Mouse (Mus musculus) kidney, adult 9 months (tissue): ENCODE measurements at regions not wholly inside any gene's neighbourhood (a gene's known extent, or its start where the extent isn't known, plus 50 kb on each side); places are given as distances from the start of the nearest gene placed in this dataset.

Source experiments
- DNase-seq: peaks from one replicate; pipeline ENCODE4 v3.0.0; 2022

DNA sequence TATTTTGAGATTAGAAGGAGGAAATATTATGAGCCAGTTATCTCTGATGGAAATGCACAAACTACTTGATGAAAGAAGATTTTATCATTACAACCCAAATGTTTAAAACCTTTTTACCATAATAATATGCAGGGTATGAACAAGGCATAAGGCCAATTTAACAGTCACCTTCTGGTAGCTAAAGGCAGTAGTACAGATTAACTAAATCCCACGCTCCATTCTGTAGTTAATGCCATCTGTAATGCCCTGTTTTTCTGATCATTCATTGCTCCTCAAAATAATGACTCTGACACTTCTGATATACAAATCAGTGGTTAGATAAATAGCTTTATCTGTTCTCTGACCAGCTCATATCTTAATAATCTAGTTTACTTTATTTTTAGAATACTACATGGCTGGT, 987.8 kb downstream of the Pcdh7 start:
- no peak for DNase-seq

DNA sequence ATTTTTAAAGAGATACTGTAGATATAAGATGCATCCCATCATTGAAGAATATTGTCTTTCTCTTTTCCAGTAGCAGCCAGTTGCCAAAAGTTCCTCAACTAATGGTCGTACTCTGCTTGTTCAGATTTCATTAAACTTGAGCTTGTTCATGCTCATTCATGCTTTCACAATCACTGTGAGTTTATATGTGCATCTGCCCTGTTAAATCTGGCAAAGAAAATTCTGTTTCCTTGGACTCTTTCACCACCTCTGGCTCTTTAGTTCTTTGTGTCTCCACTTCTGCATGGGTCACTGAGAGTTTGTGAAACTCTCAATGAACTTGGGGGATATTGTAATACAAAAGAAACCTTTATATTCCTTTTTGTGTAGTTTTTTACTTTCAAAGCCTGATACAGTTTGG, 994.6 kb downstream of the Pcdh7 start:
- DNase-seq: no peak

DNA sequence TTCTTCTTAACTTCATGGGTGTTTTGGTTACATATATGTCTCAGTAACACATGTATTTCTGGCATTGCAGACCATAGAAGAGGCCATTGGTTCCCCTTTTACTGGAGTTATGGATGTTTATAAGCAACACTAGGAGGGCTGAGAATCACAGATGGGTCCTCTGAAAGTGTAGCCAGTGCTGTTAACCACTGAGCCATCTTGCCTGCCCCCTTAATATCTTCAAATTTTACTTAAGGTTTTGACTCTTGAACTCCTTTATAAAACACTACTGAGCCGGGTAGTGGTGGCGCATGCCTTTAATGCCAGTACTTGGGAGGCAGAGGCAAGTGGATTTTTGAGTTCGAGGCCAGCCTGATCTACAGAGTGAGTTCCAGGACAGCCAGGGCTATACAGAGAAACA, 1015.6 kb downstream of the Pcdh7 start:
- DNase-seq: no peak

DNA sequence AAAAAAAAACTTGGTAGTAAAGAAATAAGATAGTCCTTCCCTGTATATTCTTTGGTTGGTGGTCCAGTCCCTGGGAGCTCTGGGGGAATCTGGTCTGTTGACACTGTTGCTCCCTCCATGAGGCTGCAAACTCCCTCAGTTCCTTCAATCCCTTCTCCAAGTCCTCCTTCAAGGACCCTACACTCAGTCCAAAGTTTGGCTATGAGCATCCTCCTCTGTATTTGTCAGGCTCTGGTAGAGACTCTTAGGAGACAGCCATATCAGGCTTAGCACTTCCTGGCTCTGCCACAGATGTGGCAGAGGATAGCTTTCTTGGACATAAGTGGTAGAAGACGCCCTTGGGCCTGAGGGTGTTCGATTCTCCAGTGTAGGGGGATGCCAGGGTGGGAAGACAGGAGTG, 1016.2 kb downstream of the Pcdh7 start:
- DNase-seq: no peak

DNA sequence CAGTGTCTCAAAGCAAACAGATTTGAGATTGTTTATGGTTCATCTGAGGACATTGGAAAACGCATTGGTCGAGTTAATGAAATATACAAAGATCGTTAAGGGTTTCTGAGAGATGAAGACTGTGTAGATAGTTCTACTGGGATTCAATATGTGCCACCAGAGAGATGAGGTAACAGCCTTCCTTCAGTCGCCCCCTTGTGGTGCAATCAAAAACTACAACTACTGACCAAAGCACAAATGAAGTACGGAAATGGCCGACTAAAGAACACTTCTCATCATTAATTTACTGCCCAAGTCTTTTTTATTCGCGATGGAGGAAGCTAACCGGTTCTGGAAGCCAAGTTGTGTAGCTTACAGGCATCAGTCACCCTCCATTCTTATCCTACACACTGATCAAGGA, 1018.8 kb downstream of the Pcdh7 start:
- DNase-seq: peak; percentile 44

DNA sequence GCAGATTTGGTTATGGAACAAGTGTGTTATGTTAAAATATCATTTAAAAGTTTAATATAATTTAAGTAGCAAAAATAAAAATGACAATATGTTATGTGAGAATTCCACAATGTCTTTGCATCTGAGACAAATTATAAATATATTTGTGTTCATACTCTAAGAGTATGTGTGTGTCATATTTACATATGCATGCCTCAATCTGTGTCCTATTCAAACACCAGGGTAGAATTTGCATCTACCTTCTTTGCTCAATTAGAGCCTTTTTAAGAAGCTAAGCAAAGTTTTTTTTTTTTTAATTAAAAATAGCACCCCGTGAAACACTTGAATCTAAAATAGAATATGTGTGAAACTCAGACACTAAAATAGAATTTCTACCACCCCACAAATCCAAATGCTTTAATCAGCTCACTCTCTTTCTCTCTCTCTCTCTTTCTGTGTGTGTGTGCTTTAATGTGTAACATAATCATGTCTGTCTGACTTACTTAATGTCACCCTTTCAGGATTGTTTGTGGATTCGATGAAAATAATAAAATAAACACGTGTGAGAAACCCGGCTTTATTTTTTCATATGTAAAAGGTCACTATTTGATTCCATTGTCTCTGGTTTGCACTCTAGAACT, 1019.6 kb downstream of the Pcdh7 start:
- DNase-seq: no peak

DNA sequence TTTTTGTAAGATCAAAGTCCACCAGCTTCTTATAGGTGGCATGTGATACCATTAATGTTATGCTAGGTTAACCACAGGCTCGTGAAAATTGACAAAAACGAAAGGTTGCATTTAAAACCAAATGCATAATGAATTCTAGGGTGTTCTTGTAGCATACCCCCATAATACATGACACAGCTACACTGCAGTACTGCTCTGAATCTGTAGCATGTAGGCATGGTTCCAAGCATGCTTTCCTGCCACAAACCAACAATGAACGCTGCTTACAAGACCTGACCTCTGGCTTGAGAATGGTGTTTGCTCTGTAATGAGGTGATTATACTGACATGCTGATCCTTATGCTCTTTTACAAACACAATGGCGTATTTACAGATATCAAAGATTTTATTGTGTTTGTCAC, 1020.3 kb downstream of the Pcdh7 start:
- DNase-seq: no peak

DNA sequence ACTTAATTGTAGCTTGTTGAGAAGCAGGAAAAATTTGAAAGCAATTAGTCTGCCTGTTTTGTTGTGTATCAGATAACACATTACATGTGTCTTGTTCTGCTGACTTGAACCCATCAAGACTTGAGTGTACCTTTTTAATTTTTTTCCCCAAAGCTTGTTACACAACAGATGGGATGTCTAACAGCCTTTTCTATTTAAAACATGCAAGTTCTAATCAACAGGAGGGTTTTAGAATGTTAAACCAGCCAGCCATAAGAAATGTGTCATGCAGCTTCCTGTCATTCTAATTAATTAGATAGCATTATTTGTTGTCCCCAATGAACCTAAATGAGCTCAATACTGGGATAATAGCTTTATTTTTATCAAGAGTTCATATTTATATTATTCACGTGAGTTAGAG, 1023.0 kb downstream of the Pcdh7 start:
- no peak for DNase-seq

DNA sequence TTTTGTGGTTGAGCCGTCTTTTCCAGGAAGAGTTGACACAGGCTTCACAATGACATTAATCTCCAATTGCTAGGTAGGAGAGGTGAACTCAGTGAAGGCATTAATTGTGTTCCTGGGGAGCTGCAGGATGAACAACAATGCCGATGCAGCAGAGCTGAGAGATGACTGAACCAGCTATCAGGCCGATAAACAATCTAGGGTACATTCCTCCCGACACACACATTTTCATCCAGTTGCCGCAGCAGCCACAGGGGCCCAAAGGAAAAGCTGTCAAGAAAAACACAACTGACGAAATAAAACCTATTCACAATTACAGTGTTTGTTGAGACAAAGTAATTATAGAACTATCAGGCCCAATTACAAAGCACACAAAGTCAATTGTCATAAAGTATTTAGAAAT, 1029.9 kb downstream of the Pcdh7 start:
- no peak for DNase-seq

DNA sequence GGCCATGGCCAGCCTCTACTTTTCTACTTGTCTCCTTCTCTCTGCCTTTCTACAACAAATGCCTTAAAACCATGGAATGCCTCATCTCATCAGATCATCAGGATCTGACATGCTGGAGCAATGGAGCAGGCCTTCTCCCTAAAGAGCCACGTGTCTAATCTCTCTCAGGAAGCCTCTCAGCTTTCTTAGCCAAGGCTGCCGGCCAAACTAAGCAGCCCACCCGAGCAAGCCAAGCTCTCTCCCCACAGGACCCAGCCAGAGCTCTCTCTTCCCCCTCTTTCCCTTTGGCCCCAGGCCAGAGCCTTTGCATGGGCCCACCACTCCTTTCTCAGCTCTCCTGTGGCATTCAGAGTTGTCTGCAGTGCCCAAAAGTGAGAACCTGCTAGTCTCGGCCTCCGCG, 1034.0 kb downstream of the Pcdh7 start:
- DNase-seq: no peak
